Mouse (Mus musculus): ENCODE measurements around the gene Olfr1056.
"Not testable (repeated sequence)": the region's sequence is repeated elsewhere in the genome, so short reads cannot be mapped to it uniquely, and the experiment has no call there.

The Olfr1056 gene

GRCm38 (mm10) chr2:86362369-86362768, at the start of gene Olfr1056:
TSS of gene Olfr1056 (minus strand) at chr2:86362469.
- no peak for DNase-seq

GRCm38 (mm10) chr2:86395114-86395513, 32.8 kb upstream of the Olfr1056 start:
- DNase-seq = no peak

GRCm38 (mm10) chr2:86388461-86388860, 26.2 kb upstream of the Olfr1056 start, which contains the start of gene Olfr1058:
TSS of gene Olfr1058 (minus strand) at chr2:86388561.
- not testable (repeated sequence) for DNase-seq

GRCm38 (mm10) chr2:86378293-86378692, 16.0 kb upstream of the Olfr1056 start, which contains the start of gene Olfr1057:
TSS of gene Olfr1057 (minus strand) at chr2:86378393.
- DNase-seq = no peak

GRCm38 (mm10) chr2:86366342-86366741, 4.1 kb upstream of the Olfr1056 start:
- not testable (repeated sequence) for DNase-seq

GRCm38 (mm10) chr2:86351751-86352150, 10.5 kb downstream of the Olfr1056 start:
- not testable (repeated sequence) for DNase-seq

- DNase-seq = no peak
Observed at GRCm38 (mm10) chr2:86350184-86350583, 12.1 kb downstream of the Olfr1056 start, which contains the start of gene Olfr1055. TSS of gene Olfr1055 (minus strand) at chr2:86350284.

- no peak for DNase-seq
Observed at GRCm38 (mm10) chr2:86335333-86335732, 26.9 kb downstream of the Olfr1056 start, which contains the start of gene Olfr1054. TSS of gene Olfr1054 (minus strand) at chr2:86335433.

GRCm38 (mm10) chr2:86315184-86315583, 47.1 kb downstream of the Olfr1056 start, which contains the start of gene Olfr1053:
TSS of gene Olfr1053 (minus strand) at chr2:86315284.
- DNase-seq = no peak

All from liver (tissue).